Mouse (Mus musculus): ENCODE results near the gene Man2c1. TPM values are rescaled to one million over a fixed set of nuclear protein-coding genes. Genes with fewer than 3 reads are reported as not detected.

Gene Man2c1
- total and polyA plus RNA-seq, 3 experiments: 50.4 to 74.7 (median 59.2) TPM

DNA sequence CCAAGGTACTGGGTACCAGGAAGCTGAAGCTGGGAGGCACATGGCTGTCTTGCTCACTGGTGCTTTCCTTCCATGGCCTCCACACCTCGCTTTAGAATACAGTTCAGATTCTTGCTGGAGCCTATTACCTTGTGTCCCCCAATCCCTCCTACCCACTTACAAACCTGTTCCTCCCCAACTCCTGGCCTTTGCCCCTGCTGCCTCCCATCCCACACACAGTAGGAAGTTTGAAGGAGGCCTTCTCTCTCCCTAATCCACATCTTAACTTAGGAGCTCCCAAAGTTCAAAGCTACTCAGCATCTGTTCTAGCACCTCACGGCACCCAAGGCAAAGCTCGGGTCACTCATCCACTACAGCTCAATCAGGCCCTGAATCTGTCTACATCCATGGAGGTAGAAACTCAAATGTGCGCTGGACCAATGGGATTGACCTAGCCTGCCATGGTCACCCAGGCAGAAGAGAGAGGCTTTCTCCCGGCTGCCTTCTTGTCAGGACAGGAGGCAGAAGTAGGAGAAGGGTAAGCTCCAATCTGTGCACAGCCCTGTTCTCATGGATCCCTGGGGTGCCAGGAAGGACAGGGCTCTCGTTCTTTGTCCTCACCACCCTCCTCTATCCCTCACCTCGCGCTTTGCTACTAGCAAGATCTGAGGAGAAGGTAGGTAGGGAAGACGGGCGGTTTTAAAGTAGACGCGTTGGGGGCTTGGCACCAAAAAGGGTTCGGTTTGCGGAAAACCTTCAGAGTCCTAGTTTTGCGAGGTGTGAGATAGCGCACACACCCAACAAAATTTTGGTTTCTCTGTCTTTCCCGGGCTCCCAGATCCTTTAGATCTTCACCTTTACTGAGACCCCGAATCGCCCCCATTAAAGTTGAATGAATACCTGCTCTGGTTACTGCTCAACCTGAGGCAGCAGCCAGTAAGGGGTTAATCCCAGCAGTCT is 17.0 kb downstream of the Man2c1 start:
- dilution Hi-C loops (cut with MboI; ENCODE audit: extremely low pct_ligation_motif_present, extremely low pct_unique_long_range_greater_than_20kb, low sequenced_read_pairs): no loop called here
- Histone ChIP-seq H3K9ac (ENCODE audit: insufficient read depth, low read depth) (no peak overlapping the region), H3K4me3 (replicated peaks in 1 of 3; ENCODE audit: low read depth in 2 of 3, low read length in 2 of 3, poor library complexity in 1 of 3) (no peak overlapping the region), H3K4me1 (ENCODE audit: control insufficient read depth in 1 of 2, insufficient read depth in 2 of 2) (peaks cover 0 to 11% of the 10 kb centered on the region in 2 experiments; a peak in 2 of 4 replicates), H3K27me3 (replicated peaks) (no peaks in the 10 kb centered on the region), H3K79me2 (replicated peaks; ENCODE audit: control insufficient read depth, extremely low read depth, insufficient read depth, poor library complexity, severe bottlenecking) (no peaks in the 10 kb centered on the region), H3K4me2 (ENCODE audit: insufficient read depth, low read depth, poor library complexity, severe bottlenecking) (no peak overlapping the region), H3K9me3 (replicated peaks; ENCODE audit: low read length) (no peaks in the 10 kb centered on the region), H3K36me3 (replicated peaks in 1 of 2; ENCODE audit: control insufficient read depth in 1 of 2, insufficient read depth in 1 of 2, low read length in 1 of 2) (peaks cover 0 to 25% of the 10 kb centered on the region in 2 experiments), H3K27ac (ENCODE audit: insufficient read depth, low read depth) (no peak overlapping the region)
- in situ Hi-C loops (cut with MboI; ENCODE audit: low pct_ligation_motif_present, low pct_unique_long_range_greater_than_20kb, low sequenced_read_pairs): no loop called here
- no peak for DNase-seq (ENCODE audit: extremely low read depth)
- TF ChIP-seq MYC (IDR thresholded peaks at IDR 0.05; ENCODE audit: low read depth, low read length) (no peak), KAT2A (IDR thresholded peaks at IDR 0.05; ENCODE audit: insufficient replicate concordance, low read length) (no peak), RCOR1 (conservative IDR thresholded peaks at IDR 0.05; ENCODE audit: low read depth, low read length) (no peak), CHD2 (IDR thresholded peaks at IDR 0.05; ENCODE audit: low read length) (no peak), CHD1 (IDR thresholded peaks at IDR 0.05; ENCODE audit: low read depth, low read length) (no peak), MAFK (IDR thresholded peaks at IDR 0.05; ENCODE audit: insufficient replicate concordance, low read length) (no peak)

DNA sequence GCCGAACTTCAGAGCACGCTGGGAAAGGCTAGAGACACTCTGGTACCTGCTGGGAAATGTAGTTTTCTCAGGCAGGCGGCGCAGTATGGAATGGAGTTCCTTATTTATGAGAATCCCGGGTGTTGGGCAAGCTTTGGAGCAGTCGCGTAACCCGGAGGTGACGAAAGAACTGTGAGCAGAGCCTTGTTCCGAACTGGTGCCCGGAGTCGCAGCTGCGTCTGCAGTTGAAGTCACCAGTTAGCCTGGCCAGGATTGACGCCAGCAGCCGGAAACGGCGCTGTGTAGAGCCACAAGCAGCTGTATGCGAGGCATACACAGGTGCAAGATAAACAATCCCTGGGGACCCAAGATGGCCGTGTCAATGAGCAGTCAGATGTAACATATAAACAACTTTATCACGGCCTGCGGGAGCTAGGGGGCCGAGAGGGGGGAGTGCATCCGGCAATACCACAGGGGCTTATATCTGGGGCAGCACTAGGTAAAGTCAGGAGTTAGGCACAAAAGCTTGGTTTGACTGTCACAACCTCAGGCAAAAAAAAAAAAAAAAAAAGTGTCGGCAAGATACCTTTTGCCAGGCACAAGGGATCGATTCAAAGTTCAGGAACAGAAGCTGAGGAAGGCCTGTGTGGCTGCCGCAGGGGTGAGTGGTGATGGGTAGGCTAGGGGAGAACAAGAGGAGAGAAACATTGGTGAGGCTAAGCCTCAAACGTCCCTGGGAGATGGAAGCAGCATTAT is 17.8 kb downstream of the Man2c1 start, which contains the start of gene Neil1:
Gene Neil1 (minus strand): TSS at position 162 of the 735 bp plus-strand sequence.
- H3K4me1 ChIP-seq (ENCODE audit: control insufficient read depth in 1 of 2, insufficient read depth in 2 of 2): peaks cover 0 to 11% of the 10 kb centered on the region in 2 experiments; a peak in 2 of 4 replicates
- TF ChIP-seq HCFC1 (IDR thresholded peaks at IDR 0.05; ENCODE audit: low read depth, low read length): no peak
- TF ChIP-seq TCF12 (IDR thresholded peaks at IDR 0.05; ENCODE audit: low read depth, low read length): no peak
- TF ChIP-seq E2F4 (IDR thresholded peaks at IDR 0.05; ENCODE audit: insufficient replicate concordance, low read depth, low read length): no peak
- no peak for TF ChIP-seq NELFE (IDR thresholded peaks at IDR 0.05; ENCODE audit: low read depth, low read length)
- TF ChIP-seq ZC3H11A (IDR thresholded peaks at IDR 0.05; ENCODE audit: low read depth, low read length): no peak
- no peak for TF ChIP-seq MXI1 (IDR thresholded peaks at IDR 0.05; ENCODE audit: low read depth, low read length)
- TF ChIP-seq CHD2 (IDR thresholded peaks at IDR 0.05; ENCODE audit: low read length): no peak
- no peak for TF ChIP-seq JUN (IDR thresholded peaks at IDR 0.05; ENCODE audit: insufficient read depth, low read depth, low read length)
- TF ChIP-seq PAX5 (IDR thresholded peaks at IDR 0.05; ENCODE audit: low read length): no peak

More for the DNA sequence above, 17.8 kb downstream of the Man2c1 start, which contains the start of gene Neil1:
- no peak within 1 kb of the TSS for H3K4me3 ChIP-seq (replicated peaks in 1 of 3; ENCODE audit: low read depth in 2 of 3, low read length in 2 of 3, poor library complexity in 1 of 3)
- no peak within 1 kb of the TSS for H3K4me2 ChIP-seq (ENCODE audit: insufficient read depth, low read depth, poor library complexity, severe bottlenecking)
- in situ Hi-C loops (cut with MboI; ENCODE audit: low pct_ligation_motif_present, low pct_unique_long_range_greater_than_20kb, low sequenced_read_pairs) (no loop called here), dilution Hi-C loops (cut with MboI; ENCODE audit: extremely low pct_ligation_motif_present, extremely low pct_unique_long_range_greater_than_20kb, low sequenced_read_pairs) (no loop called here)
- no peaks in the 10 kb centered on the region for H3K27me3 ChIP-seq (replicated peaks)
- H3K79me2 ChIP-seq (replicated peaks; ENCODE audit: control insufficient read depth, extremely low read depth, insufficient read depth, poor library complexity, severe bottlenecking): no peaks in the 10 kb centered on the region
- H3K9ac ChIP-seq (ENCODE audit: insufficient read depth, low read depth): no peak within 1 kb of the TSS
- no peak within 1 kb of the TSS for H3K27ac ChIP-seq (ENCODE audit: insufficient read depth, low read depth)
- H3K9me3 ChIP-seq (replicated peaks; ENCODE audit: low read length): no peaks in the 10 kb centered on the region
- DNase-seq (ENCODE audit: extremely low read depth): no peak
- H3K36me3 ChIP-seq (replicated peaks in 1 of 2; ENCODE audit: control insufficient read depth in 1 of 2, insufficient read depth in 1 of 2, low read length in 1 of 2): peaks cover 0 to 18% of the 10 kb centered on the region in 2 experiments
